Mouse (Mus musculus) neural tube, embryonic 10.5 days (tissue): ENCODE measurements at regions not wholly inside any gene's neighbourhood (a gene's known extent, or its start where the extent isn't known, plus 50 kb on each side); places are given as distances from the start of the nearest gene placed in this dataset.

Source experiments
- DNase-seq: peaks from one replicate; pipeline ENCODE4 v3.0.0-alpha.2; 2017; ENCODE audit warnings: low spot score; ENCODE audit errors: extremely low spot score

DNA sequence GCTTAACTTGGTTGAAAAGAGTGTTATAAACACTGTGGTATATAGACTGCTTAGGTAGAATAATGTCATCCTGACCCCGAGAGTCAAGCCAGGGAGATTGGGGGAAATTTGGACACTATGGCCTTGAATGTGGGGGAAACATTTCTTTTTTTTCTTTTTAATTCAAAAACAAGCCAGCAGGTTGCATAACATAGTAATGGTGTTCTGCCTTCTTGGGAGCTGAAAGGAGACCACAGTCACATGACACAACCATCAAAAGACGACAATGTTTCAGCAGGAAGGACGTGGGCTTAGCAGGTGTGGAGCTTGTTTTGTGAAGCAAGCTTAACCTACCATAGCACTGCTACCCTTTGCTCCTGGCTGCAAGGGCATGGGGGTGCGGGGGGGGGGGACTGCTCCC lies 306.3 kb upstream of the Klf3 start:
- DNase-seq = no peak

DNA sequence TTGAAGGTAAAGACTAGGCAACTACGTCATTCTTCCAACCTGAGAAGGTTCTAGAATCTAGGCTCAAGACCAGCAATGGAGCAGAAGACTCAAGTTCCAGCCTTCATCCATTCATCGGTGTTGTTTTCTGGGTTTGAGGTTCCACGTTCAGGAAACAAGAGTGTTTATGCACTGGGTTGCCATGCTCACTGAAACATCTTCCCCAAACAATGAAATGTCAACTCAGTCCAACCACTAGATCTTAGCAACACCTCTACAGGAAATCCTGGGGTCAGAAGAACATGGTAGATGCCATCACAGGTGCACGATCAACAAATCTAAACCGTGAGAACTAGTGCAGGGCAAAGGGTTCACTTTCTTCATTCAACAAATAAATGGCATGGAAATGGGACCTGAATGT lies 304.8 kb upstream of the Klf3 start:
- no peak for DNase-seq

DNA sequence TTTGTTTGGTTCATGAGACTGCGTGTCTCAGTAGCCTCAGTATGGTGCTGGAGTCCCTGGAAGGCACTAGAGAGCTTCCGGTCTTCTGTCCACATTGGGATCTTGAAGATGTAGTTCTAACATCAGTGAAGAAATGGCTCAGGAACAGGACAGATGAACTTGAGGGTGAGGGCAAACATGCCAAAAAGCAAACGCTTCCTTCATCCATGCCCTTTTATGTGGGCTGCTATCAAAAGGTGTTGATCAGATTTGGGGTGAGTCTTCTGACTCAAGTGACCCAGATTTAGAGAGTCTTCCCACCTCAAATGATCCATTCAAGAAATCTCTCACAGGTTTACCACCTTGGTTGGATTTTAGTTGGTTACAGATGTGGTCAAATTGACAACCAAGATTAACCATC lies 304.1 kb upstream of the Klf3 start:
- DNase-seq = no peak

DNA sequence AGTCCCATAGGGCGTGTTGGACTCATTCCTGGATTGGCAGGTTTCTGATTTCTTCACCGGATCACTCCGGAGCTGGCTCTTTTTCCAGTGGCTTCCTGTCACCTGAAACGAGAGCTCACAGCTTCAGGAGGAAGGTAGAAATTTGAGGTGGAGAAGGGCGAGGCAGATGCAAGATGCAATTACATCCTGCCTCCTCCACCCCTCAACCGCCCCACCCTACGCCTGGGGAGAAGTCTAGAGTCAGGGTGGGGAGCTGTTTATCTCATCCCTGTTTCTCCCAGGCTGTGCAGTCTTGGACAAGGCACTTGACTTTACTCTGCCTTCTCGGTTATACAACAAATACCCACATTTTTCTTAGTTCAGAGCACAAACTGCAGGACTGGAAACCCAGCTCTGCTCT lies 302.8 kb upstream of the Klf3 start:
- no peak for DNase-seq

DNA sequence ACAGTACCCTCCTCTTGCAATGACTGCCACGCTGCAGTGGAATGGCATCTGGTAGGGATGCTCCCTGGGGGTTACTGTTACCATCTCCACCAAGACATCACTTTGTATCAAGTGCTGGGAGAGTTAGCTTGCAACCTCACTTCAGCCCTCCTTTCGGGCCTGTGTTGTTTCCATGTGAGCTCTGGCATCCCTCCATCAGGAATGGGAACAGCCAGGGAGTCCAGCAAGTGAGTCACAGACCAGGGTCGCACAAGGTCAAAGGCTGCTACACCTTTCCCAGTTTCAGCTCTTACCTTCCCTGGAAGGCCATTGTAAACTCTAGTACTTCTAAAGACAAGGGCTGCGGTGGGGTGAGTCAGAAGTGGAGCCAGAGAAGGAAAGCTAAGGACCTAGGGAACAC lies 302.3 kb upstream of the Klf3 start:
- no peak for DNase-seq

DNA sequence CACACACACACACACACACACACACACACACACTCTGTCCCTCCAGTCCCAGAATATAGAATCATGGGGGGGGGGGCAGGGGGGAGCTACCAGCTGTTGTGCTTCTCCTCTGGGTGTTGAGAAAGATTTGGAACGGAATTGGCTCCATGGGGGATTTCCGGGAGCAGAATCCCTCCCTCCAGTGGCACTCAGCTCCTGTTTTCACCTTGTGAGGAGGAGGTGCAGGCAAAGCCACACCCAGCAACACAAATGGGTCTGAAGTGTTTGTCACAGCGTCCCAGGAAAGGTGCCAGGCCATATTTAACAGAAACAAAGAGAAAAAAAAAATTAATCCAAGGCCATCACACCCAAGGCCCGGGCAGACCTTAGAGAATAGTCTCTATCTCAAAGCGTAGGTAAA lies 301.4 kb upstream of the Klf3 start:
- no peak for DNase-seq

DNA sequence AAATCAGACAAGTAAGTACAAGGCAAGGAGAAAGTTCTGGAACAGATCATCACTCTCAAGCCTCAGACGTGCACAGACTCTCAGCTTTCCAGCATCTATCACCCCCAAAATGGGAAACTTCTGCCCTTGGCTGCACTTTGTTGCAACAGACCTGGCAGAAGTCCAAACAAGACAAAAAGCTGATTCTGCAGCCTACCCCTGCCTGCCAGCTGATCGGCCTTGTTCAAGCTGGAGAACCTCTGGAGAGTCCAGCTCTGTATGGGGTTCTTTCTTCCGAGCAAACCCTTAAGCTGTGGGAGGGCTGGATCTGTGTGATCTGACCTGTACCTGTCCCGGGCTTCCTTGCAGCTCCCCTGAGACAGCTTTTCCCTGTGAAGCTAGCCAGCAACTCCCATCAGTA lies 299.7 kb upstream of the Klf3 start:
- no peak for DNase-seq

DNA sequence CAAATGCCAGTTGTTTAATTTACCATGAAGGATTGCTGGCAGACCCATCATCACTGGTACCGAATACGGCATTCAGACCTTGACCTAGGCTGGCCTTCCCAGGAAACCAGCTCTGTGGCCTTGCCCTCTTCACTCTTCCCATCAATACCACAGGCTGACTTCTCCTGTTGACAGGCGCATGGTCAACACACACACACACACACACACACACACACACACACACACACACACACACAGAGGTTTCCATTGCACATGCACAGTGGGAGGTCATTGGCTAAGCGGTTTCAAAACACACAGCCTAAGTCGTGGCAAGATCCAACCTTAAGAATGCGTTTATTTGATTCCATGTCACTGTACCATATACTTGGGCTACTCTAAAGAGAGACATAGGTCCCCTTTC lies 298.7 kb upstream of the Klf3 start:
- DNase-seq = peak; percentile 18

DNA sequence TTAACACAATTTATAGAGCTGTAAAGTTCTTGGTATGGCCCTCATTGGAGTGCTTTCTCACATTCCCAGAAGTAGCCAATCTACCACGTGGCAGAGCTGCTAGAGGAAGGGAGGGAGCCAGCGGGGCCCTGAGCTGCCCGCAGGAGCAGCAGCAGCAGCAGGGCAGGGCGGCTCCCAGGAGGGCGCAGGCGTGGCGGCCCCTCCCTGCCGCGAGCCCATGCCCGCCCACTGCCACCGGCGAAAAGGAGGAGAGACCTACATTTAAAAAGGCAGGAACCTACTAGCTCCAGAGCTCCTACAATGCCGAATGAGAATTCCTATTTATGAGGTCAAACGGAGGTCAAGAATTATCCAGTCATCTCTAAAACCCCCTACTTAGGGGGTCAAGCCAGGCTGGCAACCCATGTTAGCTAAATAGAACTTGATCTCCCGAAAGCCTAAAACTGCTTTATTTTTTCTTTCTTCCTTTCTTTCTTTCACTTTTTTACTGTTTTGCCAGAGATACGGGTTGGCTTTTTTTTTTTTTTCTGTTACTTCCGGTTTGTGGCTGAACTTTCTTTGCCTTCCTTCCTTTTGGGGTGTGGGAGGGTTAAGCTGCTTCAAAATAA lies 297.9 kb upstream of the Klf3 start:
- peak; percentile 72 for DNase-seq

DNA sequence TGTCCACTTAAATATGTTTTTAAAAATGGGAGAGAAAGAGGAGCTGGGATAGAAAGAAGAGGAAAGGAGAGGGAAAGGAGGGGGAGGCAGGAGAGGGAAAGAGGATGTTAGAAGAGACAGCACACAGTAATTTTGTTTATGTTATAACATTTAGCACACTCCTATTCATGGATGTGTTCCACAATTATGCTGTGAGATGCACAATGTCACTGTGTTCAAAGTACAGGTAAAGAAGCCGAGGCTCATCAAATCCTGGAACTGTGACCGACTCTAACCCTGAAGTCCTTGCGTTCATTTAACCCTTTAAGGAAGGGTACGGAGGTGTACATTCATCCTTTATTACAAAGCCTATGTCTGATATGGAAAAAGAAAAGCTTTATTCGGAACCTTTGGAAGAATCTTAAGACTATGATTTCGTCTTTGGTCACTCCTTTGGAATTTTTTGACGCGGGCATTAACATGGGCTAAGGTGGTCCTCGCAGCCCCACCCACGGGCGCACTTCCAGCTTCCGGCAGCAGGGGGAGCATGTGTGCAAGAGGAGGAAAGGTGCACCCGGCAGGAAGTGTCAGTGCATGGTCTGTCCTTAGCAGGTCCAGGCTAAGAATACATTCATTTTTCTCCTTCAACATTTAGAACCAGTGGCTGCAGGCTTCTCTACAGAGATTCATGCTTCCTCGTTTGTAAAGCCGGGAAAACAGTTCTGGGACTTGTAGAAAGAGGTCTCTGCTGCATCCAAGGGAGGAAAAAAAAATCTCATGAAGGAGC lies 297.2 kb upstream of the Klf3 start:
- DNase-seq = peak; percentile 95

DNA sequence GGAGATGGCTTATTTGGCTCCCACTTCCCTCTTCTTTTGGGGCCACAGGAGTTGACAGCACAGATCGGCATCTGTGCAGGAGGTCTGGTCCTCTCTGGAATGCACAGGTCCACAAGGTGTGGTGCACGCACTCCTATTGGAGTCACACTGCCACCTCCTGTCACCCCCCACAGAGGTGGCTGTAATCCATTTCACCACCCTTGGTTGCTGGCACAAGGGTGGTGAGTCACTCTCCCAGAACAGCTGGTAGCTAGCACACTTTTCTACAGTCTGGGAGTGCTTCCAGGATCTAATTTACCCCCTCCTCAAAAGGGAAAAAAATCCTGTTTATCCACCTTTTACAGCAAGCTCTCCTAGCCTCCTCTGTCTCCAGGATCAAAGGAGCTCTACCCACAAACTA lies 294.6 kb upstream of the Klf3 start:
- DNase-seq = no peak

DNA sequence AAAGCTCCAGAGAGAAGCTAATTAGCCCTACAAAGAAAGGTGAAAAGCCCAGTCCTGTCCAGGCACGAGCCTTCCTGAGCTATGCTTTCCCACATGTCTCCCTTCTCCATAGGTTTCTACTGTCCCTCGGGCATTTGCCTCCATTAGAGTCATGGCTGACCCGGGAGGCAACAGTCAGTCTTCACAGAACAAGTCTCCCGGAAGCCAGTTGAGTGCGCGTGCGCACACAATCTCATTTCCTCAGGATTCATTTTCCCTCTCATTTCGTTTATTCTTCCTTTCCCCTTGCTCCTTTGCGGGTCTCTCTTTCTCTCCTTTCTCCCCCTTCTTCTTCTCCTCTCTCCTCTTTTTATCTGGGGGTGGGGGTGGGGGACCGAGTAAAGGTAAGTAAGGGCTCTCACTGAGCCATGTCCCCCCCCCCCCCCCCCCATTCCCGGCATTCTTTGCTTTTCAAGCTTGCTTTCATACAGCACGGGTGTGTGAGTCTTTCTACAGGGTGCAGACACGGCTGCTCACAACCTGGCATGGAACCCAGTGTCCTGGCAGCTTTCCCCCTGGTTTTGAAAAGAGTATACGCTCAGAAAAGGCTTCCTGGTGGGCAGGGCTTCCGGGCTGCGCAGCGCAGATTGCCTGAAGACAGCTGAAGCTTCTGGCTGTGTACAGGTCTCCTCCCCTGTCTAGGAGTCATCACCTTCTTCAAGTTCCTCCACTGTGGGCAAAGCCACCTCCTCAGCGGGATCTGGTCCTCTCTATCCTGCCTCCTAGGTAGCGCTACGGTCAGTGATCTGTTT lies 289.8 kb upstream of the Klf3 start:
- DNase-seq = no peak

DNA sequence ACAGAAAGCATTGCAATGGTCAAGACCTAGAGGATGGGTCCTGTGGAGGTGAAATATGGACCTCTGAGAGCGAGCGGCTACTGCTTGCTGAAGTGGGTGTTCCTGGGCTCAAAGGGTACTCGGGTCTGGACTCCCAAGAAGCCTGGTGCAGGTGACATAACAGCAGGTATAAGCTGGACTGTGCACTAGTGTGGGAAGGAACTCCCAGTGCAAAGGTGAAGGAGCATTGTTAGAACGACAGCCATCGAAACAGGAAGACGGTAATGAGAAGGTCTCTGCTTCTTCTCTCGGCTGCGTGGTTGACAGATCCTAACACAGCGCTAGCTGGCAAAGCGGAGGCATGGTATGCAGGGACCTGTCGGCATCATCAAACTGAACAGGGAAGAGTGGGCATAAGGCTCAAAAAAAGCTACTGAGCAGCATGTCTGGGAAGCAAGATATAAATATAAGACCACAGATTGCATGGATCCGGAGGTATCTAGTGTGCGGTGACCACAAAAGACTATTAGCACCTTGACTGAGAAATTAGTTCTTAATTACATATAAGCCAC lies 287.0 kb upstream of the Klf3 start:
- DNase-seq = no peak

DNA sequence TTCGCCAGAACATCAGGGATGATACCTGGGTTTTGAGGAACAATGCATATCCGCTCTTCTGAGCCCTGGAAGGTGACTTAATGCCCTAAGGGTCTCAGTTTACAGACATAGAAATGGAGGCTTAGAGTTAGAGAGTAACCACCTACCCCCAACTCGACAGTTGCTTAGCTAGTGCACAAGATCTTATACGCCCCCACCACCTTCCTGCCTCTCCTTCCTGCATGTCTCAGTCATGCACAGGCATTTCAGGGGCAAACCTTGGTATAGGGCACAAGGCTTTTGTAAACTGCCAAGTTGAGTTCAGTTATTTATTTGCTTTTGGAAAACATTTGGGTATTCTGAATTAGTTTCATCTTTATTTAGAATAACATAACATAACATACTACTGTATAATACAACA lies 285.9 kb upstream of the Klf3 start:
- no peak for DNase-seq

DNA sequence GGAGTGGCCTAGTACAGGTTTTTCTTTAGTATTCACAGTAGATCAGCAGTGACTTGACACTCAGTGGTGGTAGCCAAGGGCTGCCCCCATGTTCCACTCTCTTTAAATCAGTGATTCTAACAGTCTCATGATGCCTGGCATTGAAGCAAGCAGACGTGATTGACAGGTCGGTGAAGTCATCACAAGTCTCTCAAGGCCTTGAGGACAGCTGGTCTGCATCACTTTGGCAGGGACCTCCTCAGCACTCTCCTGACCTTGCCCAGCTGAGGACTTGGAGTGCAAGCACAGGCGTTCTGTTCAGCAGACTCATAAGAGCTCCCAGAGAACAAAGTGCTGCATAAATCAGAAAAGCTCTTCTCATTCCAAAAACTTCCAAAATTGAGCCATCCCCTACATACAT lies 285.4 kb upstream of the Klf3 start:
- DNase-seq = peak; percentile 25

DNA sequence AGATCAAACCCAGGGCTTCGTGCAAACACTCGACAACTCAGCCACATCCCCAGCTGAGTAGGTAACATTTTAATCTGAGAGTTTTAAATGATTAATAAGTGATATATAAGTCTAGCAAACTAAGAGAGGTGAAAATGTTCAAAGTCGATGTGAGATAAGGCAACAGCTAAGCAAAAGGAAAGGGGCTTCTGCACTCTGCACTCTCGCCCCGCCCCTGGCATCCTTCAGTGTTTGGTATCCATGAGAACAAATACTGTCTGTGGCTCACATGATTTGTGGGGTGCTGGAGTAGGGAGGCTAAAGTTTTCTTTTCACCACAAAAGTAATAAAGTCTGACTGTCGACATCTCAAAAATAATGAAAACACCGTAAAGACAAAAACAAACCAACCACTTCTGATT lies 284.2 kb upstream of the Klf3 start:
- DNase-seq = no peak

DNA sequence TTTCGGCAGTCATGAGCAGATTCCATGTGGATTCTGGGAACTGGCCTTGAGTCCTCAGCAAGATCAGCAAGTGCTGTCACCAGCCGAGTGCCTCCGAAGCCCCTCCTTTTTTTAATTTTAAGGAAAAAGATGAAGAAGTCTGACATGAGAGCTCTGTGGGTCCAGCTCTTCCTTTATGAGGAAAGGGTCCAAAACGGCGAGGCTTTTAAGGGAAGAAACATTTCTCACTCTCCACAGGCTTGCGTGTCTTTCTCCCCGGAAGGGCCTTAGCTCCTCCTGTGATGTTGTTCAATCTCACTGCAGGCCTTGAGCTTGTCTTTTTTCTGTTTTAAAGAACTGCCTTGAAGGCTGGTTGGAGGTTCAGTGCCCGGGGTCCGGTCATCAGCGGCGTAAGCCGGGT lies 283.5 kb upstream of the Klf3 start:
- DNase-seq = no peak

DNA sequence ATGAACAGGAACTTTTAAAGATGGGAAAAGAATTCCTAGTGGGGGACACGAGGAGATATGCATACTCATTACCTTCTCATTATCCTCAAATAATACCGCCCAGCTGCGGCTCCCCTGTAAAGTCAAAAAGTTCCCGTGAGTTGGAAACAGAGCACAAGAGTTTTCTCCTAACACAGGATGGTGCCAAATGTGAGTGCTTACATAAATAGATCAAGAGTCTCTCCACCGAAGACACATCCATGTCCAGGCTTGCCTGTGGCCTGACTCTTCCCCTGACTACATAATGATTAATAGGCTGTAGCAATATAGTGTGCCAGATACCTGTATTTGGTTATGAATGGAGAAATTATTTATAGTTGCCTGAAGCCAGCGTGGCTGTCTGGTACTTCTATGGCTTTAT lies 281.8 kb upstream of the Klf3 start:
- no peak for DNase-seq

DNA sequence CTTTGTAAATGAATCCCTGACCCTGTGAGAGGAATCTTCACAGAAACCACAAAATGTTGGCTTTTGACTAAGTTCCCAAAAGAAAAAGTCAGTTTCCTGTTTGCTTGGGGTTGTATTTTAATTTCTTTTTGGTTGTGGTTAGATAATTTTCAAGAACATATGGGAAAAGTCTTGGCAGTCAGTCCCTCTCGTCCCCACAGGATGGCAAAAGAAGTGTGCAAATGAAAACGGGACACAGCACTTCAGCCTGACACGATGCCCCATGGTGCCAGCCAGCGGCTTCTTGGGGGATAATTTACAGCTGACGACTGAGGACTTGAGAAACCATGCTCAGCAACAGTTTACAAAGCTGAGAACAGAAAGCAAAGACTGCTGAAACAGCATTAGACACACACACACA lies 281.2 kb upstream of the Klf3 start:
- no peak for DNase-seq

DNA sequence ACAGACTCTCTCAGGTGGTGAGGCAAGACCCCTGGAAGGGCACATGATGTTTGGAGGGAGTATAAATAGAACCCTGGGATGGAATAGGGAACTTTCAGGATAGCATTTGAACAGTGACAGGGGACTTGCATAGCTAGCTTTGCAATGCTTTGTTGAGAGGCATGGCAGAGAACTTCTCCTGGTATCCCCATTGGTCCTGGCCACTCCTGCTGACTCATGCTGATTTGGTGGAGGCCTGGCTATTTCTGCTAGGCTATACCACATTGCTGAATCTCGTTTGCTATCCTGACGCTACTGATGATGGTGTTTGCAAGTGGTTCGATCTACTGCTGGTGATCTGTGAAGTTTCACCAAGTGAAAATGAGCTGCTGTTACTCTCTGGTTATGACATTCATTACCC lies 276.7 kb upstream of the Klf3 start:
- DNase-seq = no peak

DNA sequence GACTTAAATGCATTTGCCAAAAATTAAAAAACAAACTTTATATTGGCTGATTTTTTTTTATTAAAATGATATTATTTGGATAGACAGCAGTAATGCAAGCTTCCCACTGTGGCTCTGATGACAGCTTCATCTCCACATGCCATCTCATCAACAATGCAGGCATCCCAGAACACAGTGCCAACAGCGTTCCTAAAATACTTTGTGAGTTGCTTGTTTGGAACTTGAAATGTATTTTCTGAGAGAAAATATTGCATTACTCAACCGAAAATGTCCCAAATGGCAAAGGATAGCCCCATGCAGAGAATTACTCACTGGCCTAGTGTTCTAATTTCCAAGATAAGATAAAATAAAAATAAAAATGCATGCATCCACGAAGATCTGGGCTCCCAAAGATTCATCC lies 275.2 kb upstream of the Klf3 start:
- no peak for DNase-seq

DNA sequence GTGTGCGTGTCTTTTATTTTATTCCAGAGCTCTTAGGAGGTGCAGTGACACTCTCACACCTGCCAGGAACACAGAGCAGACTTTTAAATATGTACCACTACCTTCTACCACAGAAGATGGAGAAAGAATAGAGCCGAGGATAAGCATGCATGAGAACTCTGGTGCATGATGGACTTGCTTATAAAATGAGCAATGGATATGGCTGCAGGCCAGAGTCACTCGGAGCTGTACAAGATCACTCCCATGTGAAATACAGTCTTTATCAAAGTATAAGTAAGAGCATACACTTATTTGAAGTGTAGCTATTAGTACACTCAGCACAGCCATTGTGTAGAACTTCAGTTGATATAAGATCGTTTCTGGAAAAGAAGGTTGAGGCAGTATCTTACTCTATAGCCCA lies 268.8 kb upstream of the Klf3 start:
- no peak for DNase-seq
